Mouse (Mus musculus): ENCODE results near the gene Rgl1.
A peak's percentile ranks its signal among the peaks of the same experiment; 100 is the strongest.

The Rgl1 gene

DNA sequence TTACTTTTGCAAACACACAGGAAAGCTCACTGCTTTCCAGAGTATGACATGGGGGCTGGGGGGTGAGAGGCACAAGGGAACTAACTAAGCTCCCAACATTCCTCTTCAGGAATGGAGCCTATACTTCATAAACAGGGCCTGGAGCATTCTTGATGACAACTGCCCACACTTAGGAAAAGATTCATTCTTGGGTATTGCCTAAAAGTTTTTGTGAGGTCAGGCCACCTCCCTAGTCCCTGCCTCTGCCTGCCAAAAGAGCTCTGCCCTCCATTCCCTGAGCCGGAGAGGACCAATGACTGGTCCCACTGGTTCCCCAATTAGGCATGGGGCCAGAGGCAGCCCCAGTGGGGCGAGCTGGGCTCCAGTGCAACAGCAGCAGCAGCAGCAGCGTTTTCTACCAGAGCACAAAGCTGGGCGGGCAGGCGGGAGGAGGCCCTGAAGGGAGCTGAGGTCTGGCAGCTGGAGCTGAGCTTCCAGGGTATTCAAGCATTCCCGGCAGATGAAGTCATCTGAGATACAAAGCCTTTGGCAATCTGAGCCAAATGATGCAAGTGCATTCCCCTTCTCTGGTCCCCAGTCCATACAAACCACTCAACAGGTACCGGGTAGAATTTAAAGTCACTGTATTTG lies 210.1 kb downstream of the Rgl1 start:
- no peak for DNase-seq (ENCODE audit: extremely low spot score, low read depth, low spot score)

DNA sequence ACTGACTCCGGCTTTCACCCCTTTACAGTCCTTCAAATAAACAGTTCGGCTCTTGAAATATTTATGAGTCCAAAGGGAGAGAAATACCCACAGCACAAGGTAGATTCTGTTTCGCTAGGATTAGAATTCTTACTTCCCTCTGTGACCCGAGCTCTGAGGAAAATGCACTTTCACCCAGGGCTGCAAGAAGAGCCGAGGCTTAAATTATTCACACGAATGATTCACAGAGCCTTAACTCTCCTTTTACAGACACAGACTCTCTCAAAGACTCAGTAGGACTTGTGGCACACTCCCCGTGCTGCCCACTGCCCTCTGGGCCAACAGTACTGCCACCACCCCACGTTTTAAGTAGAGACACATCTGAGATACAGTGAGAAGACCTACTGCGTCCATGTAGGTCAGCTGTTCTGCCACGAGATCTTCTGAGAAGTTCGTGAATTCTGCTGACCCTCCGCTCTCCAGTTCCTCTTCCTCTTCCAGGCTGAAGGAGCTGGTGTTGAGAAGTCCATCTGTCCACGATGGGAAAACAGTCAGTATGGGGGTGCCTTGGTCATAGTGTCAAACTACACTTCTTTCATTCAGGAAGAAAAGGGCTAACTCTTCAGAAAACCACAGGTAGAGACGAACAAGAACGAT lies 212.1 kb downstream of the Rgl1 start:
- no peak for DNase-seq (ENCODE audit: extremely low spot score, low read depth, low spot score)

DNA sequence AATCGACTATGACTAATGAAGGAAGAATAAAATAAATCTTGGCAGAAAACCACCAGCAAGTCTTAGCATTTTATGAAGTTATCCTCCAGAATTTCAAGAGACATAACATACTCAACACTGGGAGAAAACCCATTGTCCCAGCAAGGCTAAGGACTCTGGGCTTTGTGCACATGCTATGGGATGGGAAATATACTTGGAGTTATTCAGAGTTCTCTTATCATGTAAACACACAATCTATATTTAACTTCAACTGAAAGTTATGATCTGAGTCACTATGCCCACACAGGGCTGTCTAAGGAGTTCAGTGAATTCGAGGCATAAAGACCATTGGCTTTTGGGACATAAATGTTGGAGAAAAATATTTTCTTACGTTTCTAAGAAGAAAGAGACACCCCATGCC lies 215.2 kb downstream of the Rgl1 start:
- DNase-seq (ENCODE audit: extremely low spot score, low read depth, low spot score): no peak

DNA sequence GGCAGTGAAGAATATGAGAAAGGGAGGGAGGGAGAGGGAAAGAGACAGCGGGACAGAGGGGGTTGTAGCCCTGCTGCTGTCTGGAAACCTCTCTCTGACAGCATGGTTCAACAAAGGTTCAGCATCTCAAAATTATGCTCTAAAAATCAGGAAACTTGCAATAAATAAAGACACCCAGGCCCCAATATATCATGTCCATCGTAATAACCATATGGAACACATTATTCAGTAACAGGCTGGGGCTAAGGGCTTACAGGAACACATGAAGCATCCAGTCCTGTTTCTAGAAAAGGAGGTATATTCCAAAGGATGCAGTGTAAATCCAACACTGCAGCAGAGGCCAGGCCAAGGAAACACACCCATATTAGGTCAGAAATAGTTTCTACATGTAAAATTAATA lies 215.6 kb downstream of the Rgl1 start:
- peak; percentile 16 for DNase-seq (ENCODE audit: extremely low spot score, low read depth, low spot score)

DNA sequence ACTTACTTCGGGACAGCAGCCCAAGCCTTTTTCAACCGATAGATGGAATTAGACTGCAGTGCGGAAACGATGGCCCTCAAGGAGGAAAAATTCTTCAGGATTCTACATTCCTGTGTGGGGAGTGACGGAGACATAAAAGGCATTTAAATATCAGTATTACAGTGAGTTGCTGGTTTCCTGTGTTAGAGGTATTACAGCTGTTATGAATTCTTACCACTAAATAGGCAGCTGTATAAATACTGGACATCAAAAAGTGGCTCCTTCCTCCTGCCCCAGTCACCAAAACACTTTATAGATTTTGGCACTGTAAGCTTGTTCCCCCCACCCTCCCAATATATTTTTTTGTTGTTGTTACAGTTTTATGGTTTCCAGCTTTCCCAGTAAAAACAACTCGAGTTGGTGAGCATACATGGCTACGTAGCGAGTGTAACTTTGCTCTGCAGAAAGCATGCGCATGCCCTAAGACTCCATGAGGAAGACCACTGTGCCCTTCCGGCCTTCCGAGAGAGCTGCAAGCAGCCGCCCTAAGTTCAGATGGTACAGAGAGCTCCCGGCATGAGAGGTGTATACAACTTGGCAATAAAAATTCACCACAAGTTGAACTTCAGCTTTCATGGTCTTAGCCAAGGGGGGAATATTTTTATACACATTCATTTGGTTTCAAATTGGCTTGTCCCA lies 217.0 kb downstream of the Rgl1 start:
- DNase-seq (ENCODE audit: extremely low spot score, low read depth, low spot score): no peak

DNA sequence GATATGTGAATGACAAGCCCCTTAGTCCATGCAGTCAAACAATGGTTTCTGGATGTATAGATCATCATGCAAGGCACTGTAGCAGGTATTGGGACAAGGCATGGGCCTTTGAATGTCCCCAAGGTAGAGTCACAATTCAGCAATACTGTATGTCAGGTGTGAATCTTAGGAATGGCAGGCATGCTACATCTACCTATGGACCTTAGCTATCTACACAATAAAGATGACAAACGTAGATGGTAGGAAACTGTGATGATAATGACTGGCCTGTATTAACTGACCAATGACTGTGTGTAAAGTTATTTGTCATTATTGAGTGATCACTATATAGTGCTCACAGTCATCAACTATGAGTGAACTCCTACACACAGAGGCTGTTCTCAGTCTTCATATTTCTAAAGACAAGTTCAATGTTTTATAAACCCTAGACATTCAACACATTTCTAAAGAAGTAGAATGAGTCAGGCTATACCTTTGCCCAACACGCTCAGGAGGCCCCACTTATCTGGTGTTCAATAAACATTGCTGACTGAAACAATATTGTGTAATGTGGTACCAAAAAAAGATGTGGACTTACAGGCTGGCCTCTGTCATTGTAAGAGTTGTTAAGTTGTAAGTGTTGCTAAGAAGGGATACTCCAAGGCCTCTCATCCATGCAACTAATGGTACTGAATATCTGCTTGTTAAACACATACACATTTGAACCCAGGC lies 222.5 kb downstream of the Rgl1 start:
- DNase-seq (ENCODE audit: extremely low spot score, low read depth, low spot score): no peak

DNA sequence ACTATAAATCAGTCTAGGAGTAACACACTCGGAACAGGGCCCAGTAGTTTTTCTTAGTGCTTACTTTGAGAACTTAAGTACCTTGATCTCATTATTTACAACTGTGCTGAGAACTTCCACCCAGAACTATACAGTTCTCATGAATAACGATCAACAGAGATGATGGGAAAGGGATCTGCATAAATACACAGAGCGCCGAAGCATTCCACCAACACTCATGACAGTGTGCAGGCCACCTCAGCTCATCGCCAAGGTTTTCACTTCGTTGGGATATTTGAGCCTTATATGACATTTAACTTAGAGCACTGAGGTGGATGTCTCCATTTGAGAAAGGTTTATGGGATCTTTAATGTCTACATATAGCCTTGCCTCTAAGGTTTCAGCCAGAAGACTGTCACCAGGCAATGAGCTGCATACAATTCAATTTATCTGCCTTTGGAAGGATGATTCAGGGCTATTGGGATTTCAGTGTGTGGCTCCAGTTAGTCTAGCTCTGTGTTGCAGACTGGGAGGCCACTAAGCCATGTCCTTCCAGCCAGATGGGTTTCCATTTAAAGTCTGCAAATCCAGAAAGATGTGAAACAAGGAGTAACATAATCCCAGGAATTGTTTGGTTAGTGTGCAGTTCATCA lies 223.3 kb downstream of the Rgl1 start:
- DNase-seq (ENCODE audit: extremely low spot score, low read depth, low spot score): no peak

DNA sequence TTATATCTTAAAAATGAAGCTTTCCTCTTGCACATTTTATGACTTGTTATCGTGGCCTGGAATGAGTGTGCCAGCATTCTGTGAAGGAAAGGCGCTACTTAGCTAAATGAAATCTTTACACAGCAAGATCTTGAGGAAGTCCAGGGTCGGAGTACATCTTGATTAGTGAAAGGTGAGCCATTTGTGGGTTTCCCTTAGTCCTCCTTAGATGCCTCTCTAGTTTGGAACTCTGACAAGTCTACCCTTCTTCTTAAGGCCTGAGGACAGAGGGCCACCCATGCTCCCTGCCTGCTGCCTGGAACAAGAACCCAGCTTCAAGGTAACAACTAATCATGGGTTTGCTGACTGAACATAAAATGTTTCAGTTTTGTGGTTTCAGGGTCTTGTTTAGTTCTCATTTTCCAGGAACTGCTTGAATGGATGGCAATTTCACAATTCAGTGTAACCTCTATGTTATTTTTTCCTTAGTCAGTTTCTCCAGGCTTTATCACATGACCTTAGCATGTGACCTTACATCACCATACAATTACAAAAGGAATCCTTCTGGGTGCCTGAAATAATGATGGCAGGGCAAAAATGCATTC lies 225.8 kb downstream of the Rgl1 start:
- DNase-seq (ENCODE audit: extremely low spot score, low read depth, low spot score): no peak

DNA sequence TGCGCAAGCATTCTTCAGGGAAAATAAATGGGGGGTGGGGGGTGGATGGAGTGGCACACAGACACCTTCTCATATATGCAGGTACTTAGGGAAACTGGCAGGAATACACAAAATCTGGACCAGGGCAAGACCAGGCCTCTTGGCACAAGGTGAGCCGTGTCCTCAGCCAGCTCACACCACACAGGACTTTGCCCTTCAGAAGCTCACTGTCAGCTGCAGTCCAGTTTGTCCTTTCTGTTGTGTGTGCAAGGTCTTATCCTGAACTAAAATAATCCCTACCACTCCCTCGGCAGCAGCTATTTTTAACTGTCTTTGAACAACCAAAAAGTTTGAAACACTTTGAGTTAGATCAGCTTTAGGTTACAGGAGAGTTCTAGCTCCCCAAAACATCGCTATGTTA lies 227.3 kb downstream of the Rgl1 start:
- DNase-seq (ENCODE audit: extremely low spot score, low read depth, low spot score): no peak

DNA sequence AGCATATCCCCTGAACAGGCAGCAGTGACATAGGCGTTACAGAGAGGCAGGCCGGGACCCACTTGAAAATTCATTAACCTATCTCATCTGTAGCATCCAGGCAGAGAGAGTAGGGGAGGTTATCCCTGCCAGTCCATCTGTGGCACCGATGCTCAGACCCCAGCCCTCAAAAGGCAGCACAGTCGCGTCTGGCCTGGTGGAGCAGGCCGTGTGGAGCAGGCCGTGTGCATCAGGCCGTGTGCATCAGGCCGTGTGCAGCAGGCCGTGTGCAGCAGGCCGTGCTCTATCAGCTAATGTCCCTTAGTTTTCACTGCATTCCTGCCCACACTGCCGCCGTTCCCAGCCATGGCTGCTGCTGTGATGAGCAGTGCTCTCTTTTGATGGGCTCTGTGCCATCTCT lies 229.0 kb downstream of the Rgl1 start:
- no peak for DNase-seq (ENCODE audit: extremely low spot score, low read depth, low spot score)

DNA sequence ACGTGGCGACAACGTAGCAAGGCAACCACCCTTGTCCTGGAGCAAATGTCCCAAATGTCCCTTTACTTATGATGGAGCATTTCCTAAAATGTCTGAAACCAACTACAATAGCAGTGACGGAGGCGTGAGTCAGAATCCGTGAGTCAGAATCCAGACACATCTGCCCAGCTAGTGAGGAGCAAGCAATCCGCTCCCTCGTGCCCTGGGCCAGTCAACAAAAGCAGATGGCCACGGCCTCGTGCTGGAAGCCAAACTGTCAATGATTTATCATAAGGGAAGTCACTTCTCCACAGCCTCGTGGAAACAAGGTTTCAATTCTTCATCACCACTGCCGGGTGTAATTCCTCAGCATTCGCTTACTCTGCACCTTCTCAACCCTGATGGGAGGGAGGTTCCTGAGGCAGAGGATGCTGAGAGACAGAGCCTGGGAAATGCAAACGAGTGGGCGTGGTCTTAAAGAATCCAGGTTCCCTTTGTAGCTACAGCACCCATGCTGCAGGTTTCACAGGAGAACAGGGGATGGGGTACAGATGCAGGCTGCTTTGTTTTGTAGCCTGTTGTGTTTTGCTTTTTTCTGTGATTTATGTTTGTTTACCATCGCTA lies 229.6 kb downstream of the Rgl1 start:
- no peak for DNase-seq (ENCODE audit: extremely low spot score, low read depth, low spot score)

DNA sequence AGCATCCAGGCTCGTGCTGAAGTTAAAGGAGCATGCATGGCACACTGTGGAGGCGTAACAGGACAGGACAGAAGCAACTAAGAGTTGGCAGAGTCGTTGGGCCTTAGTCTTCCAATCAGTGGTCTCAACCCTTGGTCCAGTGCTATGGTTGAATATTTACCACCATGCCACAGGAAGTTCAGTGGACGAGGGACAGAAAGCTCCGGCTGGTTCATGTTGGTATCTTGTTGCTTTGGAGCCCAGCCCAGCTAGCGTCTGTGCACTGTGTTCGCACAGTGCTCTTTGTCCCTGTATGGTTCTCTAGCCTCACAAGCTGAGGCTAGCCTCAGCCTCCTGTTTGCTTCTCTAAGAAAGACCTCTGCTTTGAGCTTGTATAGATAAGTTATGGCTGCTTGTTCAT lies 231.6 kb downstream of the Rgl1 start:
- no peak for DNase-seq (ENCODE audit: extremely low spot score, low read depth, low spot score)

DNA sequence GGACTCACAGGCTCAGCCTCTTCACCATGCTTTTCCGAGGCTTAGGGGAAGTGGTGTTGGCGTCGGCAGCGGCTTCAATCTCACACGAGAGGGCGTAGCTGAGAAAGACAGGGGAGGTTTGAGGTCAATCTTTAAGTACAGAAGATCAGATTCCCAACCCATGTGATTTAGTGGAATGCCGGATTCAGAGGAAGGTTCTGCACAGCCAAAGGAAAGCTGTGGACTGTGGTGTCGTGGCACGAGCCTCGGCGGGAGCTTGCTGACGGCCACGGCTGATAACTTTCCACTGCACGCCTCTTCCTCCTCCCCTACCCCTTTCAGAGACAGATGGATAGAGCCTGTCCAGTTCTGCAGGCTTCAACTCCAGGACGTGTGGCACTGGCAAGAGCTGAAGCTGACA lies 234.7 kb downstream of the Rgl1 start:
- DNase-seq (ENCODE audit: extremely low spot score, low read depth, low spot score): no peak

DNA sequence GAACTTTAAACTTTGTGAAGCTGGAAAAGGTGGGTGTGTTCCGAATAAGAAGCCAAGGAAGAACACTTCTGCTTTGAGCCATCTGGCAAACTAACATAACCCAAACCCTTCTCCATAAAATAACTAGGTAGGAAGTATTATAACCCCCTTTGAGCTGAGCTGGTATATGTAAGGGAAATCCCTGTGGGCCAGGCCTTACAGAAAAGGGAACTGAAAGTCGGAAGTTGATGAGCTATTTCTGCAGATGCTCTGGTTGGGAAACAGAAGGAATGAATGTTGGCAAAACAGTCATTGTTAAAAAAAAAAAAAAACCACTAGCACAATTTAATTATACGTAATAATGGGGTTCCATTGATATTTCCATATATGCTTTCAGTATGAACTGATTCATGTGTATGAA lies 237.4 kb downstream of the Rgl1 start:
- DNase-seq (ENCODE audit: extremely low spot score, low read depth, low spot score): no peak

DNA sequence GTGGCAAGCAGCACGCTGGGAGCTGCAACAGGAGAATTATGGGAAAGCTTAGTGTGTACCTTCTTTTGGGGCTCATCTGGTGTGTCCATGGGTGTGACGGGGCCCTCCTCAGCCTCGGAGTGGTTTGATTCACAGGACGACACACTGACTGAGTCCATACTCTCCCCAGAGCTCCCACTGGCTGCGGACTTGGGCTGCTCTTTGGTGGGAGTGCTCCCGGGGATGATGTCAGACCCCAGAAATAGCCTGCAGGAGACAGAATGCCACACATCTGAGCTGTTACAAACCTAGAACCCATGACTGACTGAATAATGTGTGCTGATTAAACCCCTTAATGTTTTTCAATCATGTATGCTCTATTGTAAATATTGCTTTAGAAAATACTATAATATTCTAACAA lies 237.9 kb downstream of the Rgl1 start:
- DNase-seq (ENCODE audit: extremely low spot score, low read depth, low spot score): no peak

DNA sequence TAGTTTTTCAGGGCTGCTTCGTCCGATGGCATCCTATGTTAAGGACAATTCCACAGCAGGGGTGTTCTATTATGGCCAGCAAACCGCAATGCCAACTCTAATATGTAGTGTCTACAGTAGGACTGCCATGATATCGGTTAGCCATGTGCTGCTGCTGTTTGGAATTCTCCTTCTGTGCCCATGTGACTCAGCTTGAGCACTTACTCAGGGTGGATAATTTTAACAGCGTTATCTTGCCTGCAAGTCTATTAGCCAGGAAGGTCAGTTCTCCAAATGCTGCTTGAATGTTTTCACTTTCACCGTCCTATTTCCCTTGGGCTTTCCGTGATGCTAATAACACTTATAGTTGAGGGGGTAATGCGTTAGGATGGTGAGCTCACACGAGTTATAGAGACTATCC lies 240.0 kb downstream of the Rgl1 start:
- no peak for DNase-seq (ENCODE audit: extremely low spot score, low read depth, low spot score)

DNA sequence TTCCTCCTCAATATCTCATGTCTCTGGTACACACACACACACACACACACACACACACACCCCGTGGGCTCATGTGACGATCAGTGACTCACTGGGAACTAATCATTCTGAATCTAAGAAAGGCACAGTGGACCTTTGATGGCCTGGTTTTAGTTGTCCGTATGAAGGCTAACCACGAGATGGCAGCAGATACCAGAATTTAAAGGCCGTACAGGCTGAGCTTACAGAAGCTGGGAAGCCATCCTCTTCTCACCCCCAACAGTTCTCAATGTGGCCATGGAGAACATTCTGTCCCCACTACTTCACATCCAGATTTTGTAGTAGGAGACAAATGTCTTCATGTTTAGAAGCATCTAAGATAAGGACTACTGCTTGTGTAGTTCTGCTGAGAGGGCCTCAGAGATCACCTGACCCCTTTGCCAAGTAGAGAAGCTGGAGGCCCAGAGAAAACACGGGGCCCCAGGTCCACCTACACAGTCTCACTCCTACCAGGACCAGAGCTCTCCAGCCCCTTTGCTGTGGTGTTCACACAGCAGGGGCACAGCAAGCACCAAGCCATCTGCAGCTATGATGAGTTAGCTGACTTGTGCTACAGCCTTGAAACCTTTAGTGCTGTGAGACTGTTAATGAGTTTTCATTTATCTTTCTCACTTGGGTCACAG lies 241.0 kb downstream of the Rgl1 start:
- peak; percentile 67 for DNase-seq (ENCODE audit: extremely low spot score, low read depth, low spot score)

DNA sequence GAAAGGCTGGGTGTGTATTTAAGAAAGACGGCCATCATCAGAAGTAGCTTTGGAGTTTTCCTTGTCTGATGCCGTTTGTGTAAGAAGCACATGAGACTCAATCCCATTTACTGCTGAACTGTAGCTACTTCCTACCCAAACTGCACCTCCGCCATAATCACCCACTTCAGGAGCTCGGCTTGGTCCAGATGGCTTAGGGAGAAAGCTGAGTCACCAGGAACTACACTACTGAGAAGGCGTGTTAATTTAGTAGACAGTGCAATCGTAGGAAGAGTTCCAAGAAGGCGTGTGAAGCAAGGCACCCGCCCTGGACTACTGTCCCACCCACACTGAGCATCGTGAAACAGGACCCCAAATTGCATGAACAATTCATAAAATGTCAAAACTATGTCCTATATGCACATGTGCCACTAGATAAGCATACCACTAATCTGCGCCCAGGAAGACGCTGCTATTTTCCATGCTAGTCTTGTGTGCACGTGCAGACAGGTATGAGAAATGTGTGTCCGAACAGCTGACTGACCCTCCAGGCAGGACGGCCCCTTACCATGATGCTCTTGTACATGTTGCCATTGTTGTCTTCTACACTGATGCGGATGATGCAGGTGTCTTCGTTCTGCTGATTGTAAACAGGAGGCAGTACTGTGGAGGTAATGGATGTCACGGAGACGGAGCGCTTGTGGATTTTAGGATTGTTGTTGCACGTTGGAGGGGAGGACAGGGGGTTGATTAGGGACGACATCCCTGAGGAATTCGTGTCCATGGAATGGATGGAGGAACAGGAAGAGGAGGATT lies 241.9 kb downstream of the Rgl1 start:
- DNase-seq (ENCODE audit: extremely low spot score, low read depth, low spot score): no peak

DNA sequence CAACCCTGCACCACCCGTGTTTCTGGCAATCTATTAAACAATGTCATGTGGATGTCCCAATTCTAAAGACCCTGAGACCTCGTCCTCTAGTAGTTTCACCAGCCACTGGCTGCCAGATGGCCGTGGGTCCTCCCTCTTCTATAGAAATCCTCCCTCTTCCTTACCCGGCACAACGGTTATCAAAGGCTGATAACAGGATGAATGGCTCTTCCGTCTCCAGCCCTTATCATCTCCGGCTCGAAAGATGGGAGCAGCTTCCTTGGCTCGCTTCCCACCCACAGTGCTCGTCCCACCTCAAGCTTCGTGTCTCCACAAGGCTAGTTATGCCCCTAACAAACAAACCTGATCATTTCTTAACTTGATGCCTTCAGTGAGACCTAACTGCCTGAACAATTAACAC lies 242.9 kb downstream of the Rgl1 start:
- DNase-seq (ENCODE audit: extremely low spot score, low read depth, low spot score): no peak
